Mouse (Mus musculus) forebrain, embryonic 11.5 days (tissue): ENCODE data around the gene Akap8. TPM values are rescaled to one million over a fixed set of nuclear protein-coding genes. Genes with fewer than 3 reads are reported as not detected.

Source experiments
- ATAC-seq: fragments of 200-750 bp; cut with Nextera tagmentation; replicated peaks from 2 replicates; pipeline ENCODE4 v1.8.0; 2017; ENCODE audit warnings: moderate TSS enrichment; ENCODE audit not compliant: low FRiP score
- DNase-seq: peaks from one replicate; pipeline ENCODE4 v3.0.0-alpha.2; 2017; ENCODE audit warnings: low spot score
- H3K27ac ChIP-seq: fragments of 300-500 bp; sonication (generic); 2 replicates; pipeline ENCODE4 v1.5.1; 2014; ENCODE audit warnings: low read depth, low read length
- H3K27me3 ChIP-seq: fragments of 300-500 bp; sonication (generic); 2 replicates; pipeline ENCODE4 v1.6.1; 2014; ENCODE audit warnings: mild to moderate bottlenecking, low read length, mixed read lengths; ENCODE audit not compliant: control insufficient read depth, insufficient read depth
- H3K36me3 ChIP-seq: fragments of 300-500 bp; sonication (generic); 2 replicates; pipeline ENCODE4 v1.6.1; 2014; ENCODE audit warnings: mild to moderate bottlenecking, low read length, moderate library complexity, mixed read lengths; ENCODE audit not compliant: control insufficient read depth, insufficient read depth
- H3K4me1 ChIP-seq: fragments of 300-500 bp; sonication (generic); replicated peaks from 2 replicates; pipeline ENCODE4 v1.6.1; 2014; ENCODE audit warnings: low read length, mixed read lengths; ENCODE audit not compliant: control insufficient read depth, insufficient read depth
- H3K4me2 ChIP-seq: fragments of 300-500 bp; sonication (generic); 2 replicates; pipeline ENCODE4 v1.6.1; 2014; ENCODE audit warnings: low read depth, mild to moderate bottlenecking, low read length, moderate library complexity, mixed read lengths; ENCODE audit not compliant: severe bottlenecking
- H3K4me3 ChIP-seq: fragments of 300-500 bp; sonication (generic); 2 replicates; pipeline ENCODE4 v1.5.1; 2014; ENCODE audit warnings: low read depth, low read length
- H3K9ac ChIP-seq: fragments of 300-500 bp; sonication (generic); 2 replicates; pipeline ENCODE4 v1.6.1; 2014; ENCODE audit warnings: low read length
- H3K9me3 ChIP-seq: fragments of 300-500 bp; sonication (generic); 2 replicates; pipeline ENCODE4 v1.6.1; 2016; ENCODE audit warnings: low read length, mixed read lengths; ENCODE audit not compliant: control insufficient read depth
- WGBS: fragments of 180-500 bp; shearing (Covaris S2); extraction: QIAGEN DNeasy Blood & Tissue Kit; methylation state at CpG from one replicate; pipeline ENCODE4 v1.1.7; 2014; 5-methylcytosine and 5-hydroxymethylcytosine counted together
- polyA plus RNA-seq: library from polyadenylated mRNA; unstranded; fragments of >200 nt; fragmentation: Nextera tagmentation; extraction: Ambion mirVana; gene quantifications from 2 replicates; pipeline ENCODE4 v1.2.1, GENCODE M21; 2014

The Akap8 gene
- polyA plus RNA-seq, 1 experiment from 2014 or later = 78.4 TPM

- no peak overlapping the region for H3K27ac ChIP-seq
- H3K36me3 ChIP-seq = peaks cover 28% of the 10 kb centered on the region; the same call in 1 of the 2 replicates
- H3K4me3 ChIP-seq = no peak overlapping the region
- H3K4me2 ChIP-seq = no peak overlapping the region
- no peaks in the 10 kb centered on the region for H3K9me3 ChIP-seq
- H3K4me1 ChIP-seq = no peaks in the 10 kb centered on the region
- no peak overlapping the region for H3K9ac ChIP-seq
- 89% methylated on average over 2 of the region's 2 CpGs for WGBS
- H3K27me3 ChIP-seq = no peaks in the 10 kb centered on the region
- ATAC-seq (no peak), DNase-seq (no peak)
Observed at GRCm38 (mm10) chr17:32335869-32336268, 14.8 kb upstream of the Akap8 start.

GRCm38 (mm10) chr17:32334921-32335320 is 13.9 kb upstream of the Akap8 start:
- peaks cover 28% of the 10 kb centered on the region; the same call in 1 of the 2 replicates for H3K36me3 ChIP-seq

DNA sequence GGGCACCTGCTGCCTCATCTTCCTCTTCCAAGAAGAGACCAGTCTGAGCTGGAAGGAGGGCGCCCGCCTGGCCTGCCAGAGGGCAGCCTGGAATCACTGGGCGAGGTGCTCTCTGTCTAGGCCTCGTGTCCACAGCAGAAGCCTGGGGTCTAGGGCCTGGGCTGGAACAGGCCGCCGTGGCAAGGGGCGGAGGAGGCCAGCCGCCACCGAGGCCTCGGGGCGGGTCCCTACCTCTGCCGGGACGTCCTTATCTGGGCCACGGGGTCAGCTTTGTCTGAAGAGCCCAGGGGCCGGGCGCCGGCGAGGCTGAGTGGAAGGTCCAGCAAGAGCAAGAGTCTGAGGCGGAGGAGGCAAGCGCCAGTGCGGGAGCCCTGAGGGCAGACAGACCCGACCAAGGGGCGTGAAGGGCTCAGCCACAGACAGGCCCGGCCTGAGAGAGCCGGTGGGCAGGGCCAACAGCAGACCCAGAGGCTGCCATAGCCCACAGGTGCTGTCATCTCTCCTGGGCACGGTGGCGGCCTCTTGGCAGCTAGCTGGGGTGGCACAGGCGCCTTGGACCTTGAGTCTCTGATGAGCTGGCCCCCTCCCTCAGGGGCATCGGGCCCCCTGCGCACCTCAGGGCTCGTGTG is 12.8 kb upstream of the Akap8 start:
- H3K36me3 ChIP-seq = peaks cover 30% of the 10 kb centered on the region; the same call in 1 of the 2 replicates
- no peak for ATAC-seq

More at GRCm38 (mm10) chr17:32334921-32335320, 13.9 kb upstream of the Akap8 start:
- 96% methylated on average over 12 of the region's 12 CpGs for WGBS
- H3K4me1 ChIP-seq = no peaks in the 10 kb centered on the region
- ATAC-seq = no peak
- no peak overlapping the region for H3K4me2 ChIP-seq
- H3K9ac ChIP-seq = no peak overlapping the region
- no peak for DNase-seq
- no peaks in the 10 kb centered on the region for H3K9me3 ChIP-seq
- H3K4me3 ChIP-seq = no peak overlapping the region
- no peaks in the 10 kb centered on the region for H3K27me3 ChIP-seq
- no peak overlapping the region for H3K27ac ChIP-seq

GRCm38 (mm10) chr17:32327501-32327900 is 6.5 kb upstream of the Akap8 start:
- H3K4me2 ChIP-seq = no peak overlapping the region
- no peak for DNase-seq
- no peaks in the 10 kb centered on the region for H3K4me1 ChIP-seq
- H3K27me3 ChIP-seq = no peaks in the 10 kb centered on the region
- no peak for ATAC-seq
- no peaks in the 10 kb centered on the region for H3K9me3 ChIP-seq
- no peak overlapping the region for H3K9ac ChIP-seq
- no peak overlapping the region for H3K27ac ChIP-seq
- no peak overlapping the region for H3K4me3 ChIP-seq
- peaks cover 11% of the 10 kb centered on the region; the same call in 1 of the 2 replicates for H3K36me3 ChIP-seq

More for the DNA sequence above, 12.8 kb upstream of the Akap8 start:
- no peak overlapping the region for H3K4me3 ChIP-seq
- H3K4me2 ChIP-seq = no peak overlapping the region
- no peak for DNase-seq
- no peaks in the 10 kb centered on the region for H3K4me1 ChIP-seq
- H3K9me3 ChIP-seq = no peaks in the 10 kb centered on the region
- H3K9ac ChIP-seq = no peak overlapping the region
- WGBS = 91% methylated on average over 31 of the region's 31 CpGs
- H3K27me3 ChIP-seq = no peaks in the 10 kb centered on the region
- no peak overlapping the region for H3K27ac ChIP-seq

GRCm38 (mm10) chr17:32322809-32323208 is 1.8 kb upstream of the Akap8 start:
- no peak overlapping the region for H3K27ac ChIP-seq
- H3K4me1 ChIP-seq = no peaks in the 10 kb centered on the region; the same call in 1 of the 2 replicates
- H3K4me3 ChIP-seq = no peak overlapping the region
- DNase-seq (no peak), ATAC-seq (no peak)
- no peaks in the 10 kb centered on the region for H3K27me3 ChIP-seq
- no peaks in the 10 kb centered on the region for H3K9me3 ChIP-seq
- 89% methylated on average over 1 of the region's 1 CpGs for WGBS
- H3K9ac ChIP-seq = no peak overlapping the region
- H3K4me2 ChIP-seq = no peak overlapping the region
- no peaks in the 10 kb centered on the region; the same call in 1 of the 2 replicates for H3K36me3 ChIP-seq

GRCm38 (mm10) chr17:32321836-32322235 is 798 bp upstream of the Akap8 start:
- Histone ChIP-seq H3K4me3 (peak overlapping the region; percentile 95), H3K4me2 (peak overlapping the region; percentile 89), H3K9ac (peak overlapping the region; percentile 81), H3K9me3 (no peaks in the 10 kb centered on the region), H3K4me1 (no peaks in the 10 kb centered on the region; the same call in 1 of the 2 replicates), H3K27ac (peak overlapping the region; percentile 91), H3K36me3 (peaks cover 6% of the 10 kb centered on the region), H3K27me3 (no peaks in the 10 kb centered on the region)
- ATAC-seq = no peak
- WGBS = 26% methylated on average over 6 of the region's 6 CpGs
- no peak for DNase-seq

- H3K4me2 ChIP-seq = peak overlapping the region; percentile 89
- H3K27ac ChIP-seq = peak overlapping the region; percentile 91
- H3K9me3 ChIP-seq = no peaks in the 10 kb centered on the region
- no peaks in the 10 kb centered on the region for H3K27me3 ChIP-seq
- peak overlapping the region; percentile 81 for H3K9ac ChIP-seq
- WGBS = under 1% methylated on average over 23 of the region's 23 CpGs
- peaks cover 6% of the 10 kb centered on the region for H3K36me3 ChIP-seq
- peak; percentile 75 for ATAC-seq
- H3K4me1 ChIP-seq = no peaks in the 10 kb centered on the region; the same call in 1 of the 2 replicates
- peak overlapping the region; percentile 95 for H3K4me3 ChIP-seq
- DNase-seq = no peak
Observed at GRCm38 (mm10) chr17:32321390-32321734, 324 bp upstream of the Akap8 start.

DNA sequence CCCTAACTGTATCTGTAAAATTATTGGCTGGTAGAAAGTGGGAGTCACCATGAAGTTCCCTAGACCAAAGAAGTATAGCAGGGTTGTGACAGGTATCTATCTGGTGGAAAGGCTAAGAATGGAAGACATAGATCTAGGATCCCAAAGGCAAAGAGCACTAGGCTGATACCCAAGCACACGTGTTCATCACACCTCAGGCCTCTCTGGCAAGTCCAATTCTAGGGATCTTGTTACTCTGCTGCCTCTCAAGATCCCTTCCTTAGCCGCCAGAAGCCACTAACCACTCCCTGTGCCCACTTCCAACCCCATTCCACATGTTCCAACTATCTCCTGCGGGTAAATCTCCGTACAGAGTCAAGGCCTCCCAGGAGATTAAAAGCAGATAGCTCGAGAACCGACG is 1.1 kb downstream of the Akap8 start:
- 0 out of 2 replicates have a peak overlapping the region, but pooled peaks have one; percentile 95 for H3K27ac ChIP-seq
- H3K4me3 ChIP-seq = peak overlapping the region; percentile 95
- no peaks in the 10 kb centered on the region for H3K27me3 ChIP-seq
- no peaks in the 10 kb centered on the region for H3K9me3 ChIP-seq
- no peaks in the 10 kb centered on the region; the same call in 1 of the 2 replicates for H3K4me1 ChIP-seq
- WGBS = 1% methylated on average over 7 of the region's 7 CpGs
- ATAC-seq (no peak), DNase-seq (no peak)
- H3K9ac ChIP-seq = peak overlapping the region; percentile 93
- H3K36me3 ChIP-seq = peaks cover 15% of the 10 kb centered on the region
- peak overlapping the region; percentile 94 for H3K4me2 ChIP-seq

GRCm38 (mm10) chr17:32317708-32318107 is 3.3 kb downstream of the Akap8 start:
- whole genome bisulfite sequencing = 88% methylated on average over 3 of the region's 3 CpGs
- Histone ChIP-seq H3K4me2 (no peak overlapping the region), H3K27me3 (no peaks in the 10 kb centered on the region), H3K36me3 (peaks cover 35% of the 10 kb centered on the region), H3K9ac (no peak overlapping the region), H3K27ac (no peak overlapping the region), H3K9me3 (no peaks in the 10 kb centered on the region), H3K4me1 (no peaks in the 10 kb centered on the region; the same call in 1 of the 2 replicates), H3K4me3 (no peak overlapping the region)
- no peak for DNase-seq
- ATAC-seq = no peak
